Mouse (Mus musculus): ENCODE results near the gene Eif4e3.

Gene Eif4e3

DNA sequence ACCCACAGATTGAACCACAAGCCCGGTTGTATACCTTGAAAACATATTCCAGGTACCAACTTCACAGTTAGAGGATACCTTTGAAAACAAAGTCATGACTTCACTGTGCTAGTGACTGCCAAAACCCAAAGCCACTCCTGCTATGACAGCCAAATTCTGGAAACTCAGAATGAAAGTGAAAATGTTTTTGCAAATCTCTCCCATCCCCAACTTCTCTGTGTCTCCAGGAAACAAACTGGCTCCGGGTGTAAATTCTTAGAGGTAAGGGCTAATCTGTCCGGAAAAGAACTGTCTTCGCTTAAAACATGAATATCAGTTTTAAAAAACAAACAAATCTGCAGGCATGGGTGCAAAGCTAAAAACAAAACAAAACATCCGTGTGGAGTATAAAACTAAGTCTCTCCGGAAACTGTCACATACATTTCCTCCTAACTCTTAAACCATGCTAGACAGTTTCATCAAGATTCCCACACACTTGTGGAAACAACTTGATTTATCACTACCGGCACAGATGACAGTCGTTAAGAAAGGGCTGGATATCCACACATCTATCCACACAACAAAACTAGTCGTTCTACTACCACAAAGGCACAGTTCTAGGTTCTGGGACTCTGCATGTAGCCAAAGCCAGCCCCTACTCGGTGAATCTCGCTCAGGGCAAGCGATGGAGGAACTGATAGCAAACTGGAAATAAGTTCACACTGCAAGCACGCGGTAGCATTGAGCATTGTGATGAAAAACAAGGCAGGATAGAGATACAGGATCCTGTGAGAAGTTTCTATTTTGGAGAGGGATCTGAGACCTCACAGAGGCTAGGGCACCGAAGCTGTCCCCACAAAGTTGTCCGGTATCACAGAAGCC lies 884 bp downstream of the Eif4e3 start:
- no peak for DNase-seq (ENCODE audit: low spot score)

- DNase-seq (ENCODE audit: low spot score) = no peak
Measured at GRCm38 (mm10) chr6:99663232-99663631, 3.3 kb downstream of the Eif4e3 start.

- no peak for DNase-seq (ENCODE audit: low spot score)
Measured at GRCm38 (mm10) chr6:99660443-99660842, 6.1 kb downstream of the Eif4e3 start.

GRCm38 (mm10) chr6:99658586-99658985 lies 8.0 kb downstream of the Eif4e3 start:
- DNase-seq (ENCODE audit: low spot score) = no peak

GRCm38 (mm10) chr6:99656088-99656487 lies 10.5 kb downstream of the Eif4e3 start:
- DNase-seq (ENCODE audit: low spot score) = no peak

- no peak for DNase-seq (ENCODE audit: low spot score)
Measured at GRCm38 (mm10) chr6:99655488-99655887, 11.1 kb downstream of the Eif4e3 start.

GRCm38 (mm10) chr6:99654343-99654742 lies 12.2 kb downstream of the Eif4e3 start:
- no peak for DNase-seq (ENCODE audit: low spot score)

DNA sequence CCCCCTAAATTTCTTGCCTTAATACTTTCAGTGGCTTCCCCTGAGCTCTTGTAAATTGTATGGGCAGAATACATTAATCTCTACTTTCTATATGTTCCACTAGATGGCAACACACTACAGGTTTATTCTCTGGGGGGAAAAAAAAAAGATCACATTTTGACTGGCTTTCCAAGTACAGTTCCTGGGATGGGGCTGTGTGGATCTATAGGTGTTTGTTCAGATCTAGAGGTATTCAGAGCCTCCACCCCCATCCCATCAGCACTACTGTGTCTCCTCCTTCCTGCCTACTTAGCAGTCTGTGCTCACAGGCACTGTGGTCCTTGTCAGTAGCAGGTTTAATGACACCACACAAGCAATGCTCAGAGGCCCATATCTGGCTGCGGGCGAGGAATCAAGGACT lies 14.2 kb downstream of the Eif4e3 start:
- no peak for DNase-seq (ENCODE audit: low spot score)

GRCm38 (mm10) chr6:99649307-99649706 lies 17.3 kb downstream of the Eif4e3 start:
- no peak for DNase-seq (ENCODE audit: low spot score)

DNA sequence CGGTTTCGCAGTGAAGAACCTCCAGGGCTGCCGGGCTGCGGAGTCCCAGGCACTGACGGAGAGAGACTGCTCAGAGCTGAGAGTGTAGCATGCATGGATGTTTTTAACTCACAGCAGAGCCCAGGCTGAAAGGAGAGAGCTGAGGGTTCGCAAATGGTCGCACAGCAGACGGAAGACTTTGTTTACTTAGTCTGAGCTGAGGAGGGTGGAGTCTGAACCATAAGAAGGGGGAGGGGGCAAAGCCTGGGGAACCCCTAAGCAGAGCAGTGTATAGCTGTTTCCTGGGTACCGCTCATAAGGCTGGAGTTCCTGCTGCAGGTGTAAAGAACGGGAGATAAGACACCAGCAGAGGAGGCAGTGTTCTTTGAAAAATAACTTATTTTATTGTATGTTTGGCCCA lies 20.2 kb downstream of the Eif4e3 start:
- DNase-seq (ENCODE audit: low spot score) = no peak

GRCm38 (mm10) chr6:99644876-99645275 lies 21.7 kb downstream of the Eif4e3 start:
- no peak for DNase-seq (ENCODE audit: low spot score)

- no peak for DNase-seq (ENCODE audit: low spot score)
Measured at GRCm38 (mm10) chr6:99644386-99644785, 22.2 kb downstream of the Eif4e3 start.

GRCm38 (mm10) chr6:99643439-99644199 lies 23.0 kb downstream of the Eif4e3 start:
- peak; percentile 68 for DNase-seq (ENCODE audit: low spot score)

DNA sequence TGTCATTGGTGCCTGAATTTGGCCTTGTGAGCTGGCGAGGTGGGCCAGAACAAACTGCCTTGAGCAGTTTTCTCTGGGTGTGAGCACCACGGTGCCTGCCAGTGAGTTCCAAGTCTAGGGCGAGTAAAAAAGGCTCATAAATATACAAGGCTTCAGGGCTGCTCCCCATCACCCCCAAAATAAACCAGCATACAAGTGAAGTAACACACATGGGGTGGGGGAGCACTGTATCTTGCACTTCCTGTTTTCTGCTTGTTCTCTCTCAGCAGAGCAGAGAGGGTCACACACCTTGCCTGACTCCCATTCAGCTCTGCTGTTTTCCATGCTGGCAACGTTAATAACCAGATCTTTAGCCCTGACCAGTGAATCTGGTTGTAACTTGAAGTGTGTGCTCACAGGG lies 29.1 kb downstream of the Eif4e3 start:
- no peak for DNase-seq (ENCODE audit: low spot score)

DNA sequence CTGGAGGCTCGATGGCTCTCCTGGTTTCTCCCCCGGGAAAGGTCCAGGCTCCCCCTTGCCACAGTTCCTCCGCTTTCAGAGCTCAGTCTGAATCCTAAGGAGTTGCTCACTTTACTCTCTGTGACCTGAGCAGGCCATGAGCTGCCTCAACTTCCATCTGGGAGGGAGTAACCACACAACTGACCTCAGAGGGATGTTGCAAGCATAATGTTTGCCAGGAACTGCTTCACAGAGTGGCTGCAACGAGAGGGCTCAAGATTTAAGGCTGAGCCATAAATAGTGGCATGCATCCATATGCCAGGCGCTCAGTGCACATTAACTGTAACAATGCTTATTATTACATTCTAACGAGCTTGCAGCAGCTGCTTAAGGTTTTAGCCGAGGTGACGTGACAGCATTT lies 29.8 kb downstream of the Eif4e3 start:
- DNase-seq (ENCODE audit: low spot score) = no peak

- no peak for DNase-seq (ENCODE audit: low spot score)
Measured at GRCm38 (mm10) chr6:99636121-99636520, 30.4 kb downstream of the Eif4e3 start.

GRCm38 (mm10) chr6:99632121-99632980 lies 34.2 kb downstream of the Eif4e3 start:
- DNase-seq (ENCODE audit: low spot score) = peak; percentile 39

DNA sequence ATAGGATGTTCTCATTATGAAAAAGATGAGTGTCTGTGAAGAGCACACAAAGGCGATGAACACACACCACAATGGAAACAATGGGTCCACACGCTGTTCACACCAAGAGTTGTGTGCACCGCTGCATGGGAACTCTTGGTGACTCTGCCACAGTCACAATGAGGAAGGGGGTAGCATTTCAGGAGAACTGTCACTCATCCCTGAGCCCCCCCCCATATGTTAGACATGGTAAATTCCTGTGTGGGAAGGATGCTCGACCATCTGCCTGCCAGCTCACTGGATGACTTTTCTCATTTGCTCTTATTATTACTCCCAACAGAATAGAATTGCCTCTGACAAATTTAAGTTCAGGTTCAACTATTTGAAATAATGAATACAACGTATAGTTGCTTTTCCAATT lies 34.9 kb downstream of the Eif4e3 start:
- no peak for DNase-seq (ENCODE audit: low spot score)

- DNase-seq (ENCODE audit: low spot score) = no peak
Measured at GRCm38 (mm10) chr6:99629726-99630458, 36.7 kb downstream of the Eif4e3 start.

- no peak for DNase-seq (ENCODE audit: low spot score)
Measured at GRCm38 (mm10) chr6:99626347-99626746, 40.2 kb downstream of the Eif4e3 start.

GRCm38 (mm10) chr6:99625803-99626202 lies 40.8 kb downstream of the Eif4e3 start:
- no peak for DNase-seq (ENCODE audit: low spot score)

- DNase-seq (ENCODE audit: low spot score) = no peak
Measured at GRCm38 (mm10) chr6:99625306-99625705, 41.3 kb downstream of the Eif4e3 start.
